Mouse (Mus musculus) liver, embryonic 12.5 days (tissue): ENCODE data around the gene Gtpbp1. TPM values are rescaled to one million over a fixed set of nuclear protein-coding genes. Genes with fewer than 3 reads are reported as not detected.
A peak's percentile ranks its signal among the peaks of the same experiment; 100 is the strongest.

Experiments used
- ATAC-seq: fragments of 200-750 bp; cut with Nextera tagmentation; 2 replicates; pipeline ENCODE4 v1.8.0; 2017; ENCODE audit warnings: moderate number of reproducible peaks, mild to moderate bottlenecking, moderate library complexity
- H3K27ac ChIP-seq: fragments of 300-500 bp; sonication (generic); 2 replicates; pipeline ENCODE4 v1.5.1; 2016; ENCODE audit warnings: mild to moderate bottlenecking
- H3K27me3 ChIP-seq: fragments of 300-500 bp; sonication (generic); replicated peaks from 2 replicates; pipeline ENCODE4 v1.6.1; 2016; ENCODE audit warnings: mild to moderate bottlenecking, moderate library complexity
- H3K36me3 ChIP-seq: fragments of 300-500 bp; sonication (generic); 2 replicates; pipeline ENCODE4 v1.6.1; 2016; ENCODE audit warnings: mild to moderate bottlenecking, moderate library complexity
- H3K4me1 ChIP-seq: fragments of 300-500 bp; sonication (generic); 2 replicates; pipeline ENCODE4 v1.6.1; 2016
- H3K4me2 ChIP-seq: fragments of 300-500 bp; sonication (generic); 2 replicates; pipeline ENCODE4 v1.6.1; 2016; ENCODE audit warnings: mild to moderate bottlenecking, moderate library complexity
- H3K4me3 ChIP-seq: fragments of 300-500 bp; sonication (generic); 2 replicates; pipeline ENCODE4 v1.5.1; 2016; ENCODE audit warnings: mild to moderate bottlenecking, moderate library complexity
- H3K9ac ChIP-seq: fragments of 300-500 bp; sonication (generic); 2 replicates; pipeline ENCODE4 v1.6.1; 2016; ENCODE audit warnings: mild to moderate bottlenecking, moderate library complexity
- H3K9me3 ChIP-seq: fragments of 300-500 bp; sonication (generic); replicated peaks from 2 replicates; pipeline ENCODE4 v1.6.1; 2016; ENCODE audit warnings: mild to moderate bottlenecking, moderate library complexity
- WGBS: fragments of 180-500 bp; shearing (Covaris S2); methylation state at CpG from one replicate; pipeline ENCODE4 v1.1.7; 2016; ENCODE audit not compliant: insufficient replicate concordance; 5-methylcytosine and 5-hydroxymethylcytosine counted together
- polyA plus RNA-seq: library from polyadenylated mRNA; unstranded; fragments of >200 nt; fragmentation: Nextera tagmentation; extraction: Ambion mirVana; gene quantifications from 2 replicates; pipeline ENCODE4 v1.2.1, GENCODE M21; 2016

Gtpbp1 gene
- polyA plus RNA-seq, 1 experiment from 2014 or later: 48.3 TPM

DNA sequence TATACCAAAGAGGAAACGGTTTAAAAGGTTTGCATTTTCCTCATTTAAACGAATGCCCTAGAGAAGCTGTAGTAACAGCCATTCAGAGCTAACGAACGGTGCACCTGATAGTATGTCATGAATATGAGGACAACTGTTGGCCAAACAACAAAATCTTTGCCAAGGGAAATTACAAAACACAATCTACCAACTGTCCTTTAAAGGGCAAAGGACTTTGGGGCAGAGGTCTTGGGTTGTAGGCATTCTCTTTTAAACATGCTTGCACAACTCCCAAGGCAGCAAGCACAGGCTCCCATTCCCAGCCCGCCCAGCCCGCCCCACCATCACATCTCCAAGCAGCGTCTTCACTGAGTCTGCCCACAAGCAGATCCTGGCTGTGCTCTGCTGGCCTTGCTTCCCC is 40.9 kb downstream of the Gtpbp1 start:
- Histone ChIP-seq H3K36me3 (peaks cover 71% of the 10 kb centered on the region), H3K27ac (no peak overlapping the region), H3K4me2 (no peak overlapping the region), H3K9ac (no peak overlapping the region), H3K27me3 (no peaks in the 10 kb centered on the region), H3K9me3 (no peaks in the 10 kb centered on the region), H3K4me1 (no peaks in the 10 kb centered on the region), H3K4me3 (no peak overlapping the region)
- no peak for ATAC-seq
- WGBS: 80% methylated on average over 7 of the region's 7 CpGs

DNA sequence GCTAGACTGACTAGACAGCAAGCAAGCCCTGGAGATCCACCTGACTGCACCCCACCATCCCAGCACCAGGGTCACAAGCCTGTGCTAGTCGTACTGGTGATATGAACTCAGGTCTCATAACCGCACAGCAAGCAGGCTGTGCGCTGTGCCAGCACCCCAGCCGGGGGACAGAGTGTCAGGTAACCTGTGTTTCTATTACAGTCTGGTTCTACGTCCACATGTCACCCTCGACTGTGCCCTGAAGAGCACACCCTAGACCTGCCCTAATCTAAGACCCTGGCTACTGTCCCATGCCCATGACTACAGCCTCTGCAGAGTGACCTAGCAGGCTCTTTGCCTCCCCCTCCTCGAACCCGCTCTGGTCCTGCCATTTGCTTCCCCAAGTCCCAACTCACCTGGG is 42.5 kb downstream of the Gtpbp1 start:
- Histone ChIP-seq H3K4me2 (no peak overlapping the region), H3K9me3 (no peaks in the 10 kb centered on the region), H3K36me3 (peaks cover 71% of the 10 kb centered on the region), H3K4me1 (no peaks in the 10 kb centered on the region), H3K9ac (no peak overlapping the region), H3K27ac (no peak overlapping the region), H3K4me3 (no peak overlapping the region), H3K27me3 (no peaks in the 10 kb centered on the region)
- no peak for ATAC-seq
- WGBS: 84% methylated on average over 8 of the region's 8 CpGs

DNA sequence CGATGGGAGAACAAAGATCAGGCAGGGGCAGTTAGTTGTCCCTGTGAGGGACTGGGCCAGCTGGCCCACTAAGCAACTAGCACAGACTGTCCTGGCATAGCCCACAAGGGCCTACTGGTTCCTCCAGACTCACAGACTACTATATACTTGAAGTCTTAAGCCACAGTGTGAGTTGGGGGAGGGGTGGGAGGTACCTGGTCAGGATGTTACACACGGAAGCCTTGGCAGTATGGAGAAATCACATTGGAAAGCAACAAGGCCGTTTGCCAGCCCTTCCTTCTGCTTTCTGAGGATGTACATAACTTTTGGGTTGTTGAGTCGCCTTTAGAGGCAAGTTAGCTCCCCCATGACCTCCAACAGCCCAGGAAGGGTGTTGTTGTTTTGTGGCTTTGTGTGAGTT is 43.0 kb downstream of the Gtpbp1 start:
- no peak overlapping the region for H3K27ac ChIP-seq

GRCm38 (mm10) chr15:79734311-79734710 is 43.7 kb downstream of the Gtpbp1 start:
- Histone ChIP-seq H3K4me1 (peaks cover 1% of the 10 kb centered on the region), H3K9me3 (no peaks in the 10 kb centered on the region), H3K4me3 (no peak overlapping the region), H3K27me3 (no peaks in the 10 kb centered on the region), H3K9ac (no peak overlapping the region), H3K4me2 (no peak overlapping the region), H3K27ac (no peak overlapping the region), H3K36me3 (peaks cover 72% of the 10 kb centered on the region)
- 86% methylated on average over 8 of the region's 8 CpGs for WGBS
- no peak for ATAC-seq

More for the DNA sequence above, 43.0 kb downstream of the Gtpbp1 start:
- Histone ChIP-seq H3K27me3 (no peaks in the 10 kb centered on the region), H3K9me3 (no peaks in the 10 kb centered on the region), H3K4me2 (no peak overlapping the region), H3K4me1 (no peaks in the 10 kb centered on the region), H3K4me3 (no peak overlapping the region), H3K36me3 (peaks cover 72% of the 10 kb centered on the region), H3K9ac (no peak overlapping the region)
- ATAC-seq: no peak
- 68% methylated on average over 4 of the region's 4 CpGs for WGBS

GRCm38 (mm10) chr15:79740739-79741138 is 50.1 kb downstream of the Gtpbp1 start:
- H3K4me2 ChIP-seq: peak overlapping the region; percentile 98
- no peaks in the 10 kb centered on the region for H3K9me3 ChIP-seq
- peaks cover 36% of the 10 kb centered on the region for H3K36me3 ChIP-seq
- 32% methylated on average over 3 of the region's 3 CpGs for WGBS
- no peak overlapping the region for H3K27ac ChIP-seq
- peak overlapping the region; percentile 87 for H3K4me3 ChIP-seq
- peaks cover 35% of the 10 kb centered on the region for H3K4me1 ChIP-seq
- 0 out of 2 replicates have a peak, but pooled peaks cover 3% of the 10 kb centered on the region for H3K27me3 ChIP-seq
- peak overlapping the region; percentile 90; the same call in 1 of the 2 replicates for H3K9ac ChIP-seq
- no peak for ATAC-seq

DNA sequence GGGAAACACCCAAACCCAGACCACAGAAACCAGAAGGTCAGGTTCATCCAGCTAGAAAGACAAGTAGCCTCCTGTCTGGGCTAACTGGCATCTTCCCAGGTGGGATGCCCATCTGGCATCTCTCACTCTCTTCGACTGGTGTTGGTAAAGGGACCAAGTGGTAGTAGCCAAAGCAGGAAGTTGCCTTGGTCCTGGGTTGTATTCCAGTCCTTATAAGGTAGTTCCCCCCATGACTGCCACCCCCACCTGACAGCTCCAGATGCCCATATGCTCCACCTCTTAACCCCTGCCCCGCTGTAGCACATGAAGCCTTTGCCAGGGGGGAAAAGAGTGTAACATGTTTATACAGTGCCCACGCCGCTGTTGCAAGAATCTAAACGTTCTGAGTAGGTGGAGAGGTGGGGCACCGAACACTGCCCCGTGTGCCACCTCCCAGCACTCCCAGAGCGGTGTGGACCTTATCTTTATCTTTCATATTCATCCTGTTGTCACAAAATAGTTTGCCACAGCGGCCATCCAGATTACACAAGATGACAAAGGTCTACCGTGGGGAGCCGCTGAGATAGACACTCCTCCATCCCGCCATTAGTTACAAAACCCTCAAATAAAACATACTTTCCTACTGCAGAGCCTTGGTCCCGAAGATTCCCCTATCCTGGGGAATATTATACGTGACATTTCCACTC is 50.7 kb downstream of the Gtpbp1 start:
- peak overlapping the region; percentile 90 for H3K9ac ChIP-seq
- peak overlapping the region; percentile 87 for H3K4me3 ChIP-seq
- peaks cover 35% of the 10 kb centered on the region for H3K4me1 ChIP-seq
- 11% methylated on average over 14 of the region's 14 CpGs for WGBS
- H3K9me3 ChIP-seq: no peaks in the 10 kb centered on the region
- H3K36me3 ChIP-seq: peaks cover 33% of the 10 kb centered on the region
- ATAC-seq: no peak
- H3K27me3 ChIP-seq: 0 out of 2 replicates have a peak, but pooled peaks cover 3% of the 10 kb centered on the region
- H3K4me2 ChIP-seq: peak overlapping the region; percentile 98
- H3K27ac ChIP-seq: peak overlapping the region; percentile 75

- Histone ChIP-seq H3K4me3 (peak within 1 kb of the TSS; percentile 87), H3K9me3 (no peaks in the 10 kb centered on the region), H3K27me3 (0 out of 2 replicates have a peak, but pooled peaks cover 3% of the 10 kb centered on the region), H3K36me3 (peaks cover 25% of the 10 kb centered on the region), H3K27ac (peak within 1 kb of the TSS; percentile 75), H3K4me1 (peaks cover 35% of the 10 kb centered on the region), H3K4me2 (peak within 1 kb of the TSS; percentile 98), H3K9ac (peak within 1 kb of the TSS; percentile 90)
- peak; percentile 88 for ATAC-seq
- WGBS: under 1% methylated on average over 91 of the region's 93 CpGs
Observed at GRCm38 (mm10) chr15:79741921-79742705, 51.5 kb downstream of the Gtpbp1 start, which contains the start of gene Sun2. Sun2 (minus strand) TSS chr15:79742536.

DNA sequence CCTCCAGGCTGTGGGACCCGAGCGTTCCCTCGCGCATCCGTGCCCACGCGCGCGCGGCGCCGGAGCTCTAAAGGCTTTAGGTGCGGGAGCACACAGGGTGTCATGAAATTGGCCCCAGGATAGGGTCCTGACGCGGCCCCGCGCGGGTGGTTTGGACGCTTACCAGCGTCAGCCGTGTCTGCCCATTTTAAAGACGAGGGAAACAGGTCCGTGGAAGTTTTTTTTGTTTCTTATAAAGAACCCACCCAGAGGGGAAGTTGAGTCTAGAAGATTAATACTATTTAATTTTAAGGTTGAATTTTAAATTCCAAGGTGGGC is 52.0 kb downstream of the Gtpbp1 start:
- Histone ChIP-seq H3K9ac (peak overlapping the region; percentile 90), H3K36me3 (peaks cover 19% of the 10 kb centered on the region), H3K4me1 (peaks cover 35% of the 10 kb centered on the region), H3K4me3 (peak overlapping the region; percentile 87), H3K9me3 (no peaks in the 10 kb centered on the region), H3K27ac (peak overlapping the region; percentile 75), H3K27me3 (0 out of 2 replicates have a peak, but pooled peaks cover 3% of the 10 kb centered on the region), H3K4me2 (peak overlapping the region; percentile 98)
- ATAC-seq: no peak
- under 1% methylated on average over 23 of the region's 23 CpGs for WGBS

DNA sequence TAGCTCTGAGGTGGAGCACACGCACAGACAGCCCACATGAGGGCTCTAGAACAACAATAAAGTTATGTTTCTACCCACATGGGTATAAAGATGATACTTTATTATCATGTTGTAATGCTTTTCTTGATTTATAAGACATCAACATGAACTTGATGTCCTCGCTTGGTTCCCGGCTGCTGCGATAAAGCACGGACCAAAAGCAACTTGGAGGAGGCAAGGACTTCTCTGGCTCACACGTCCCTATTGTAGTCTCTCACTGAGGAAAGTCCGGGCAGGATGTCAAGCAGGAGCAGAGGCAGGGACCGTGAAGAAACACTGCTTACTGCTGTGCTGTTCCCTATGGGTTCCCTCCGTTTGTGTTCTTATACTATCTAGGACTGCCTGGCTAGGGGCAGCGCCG is 53.4 kb downstream of the Gtpbp1 start:
- peaks cover 6% of the 10 kb centered on the region for H3K36me3 ChIP-seq
- WGBS: 87% methylated on average over 11 of the region's 11 CpGs
- no peak overlapping the region for H3K9ac ChIP-seq
- ATAC-seq: no peak
- 0 out of 2 replicates have a peak, but pooled peaks cover 6% of the 10 kb centered on the region for H3K27me3 ChIP-seq
- H3K4me2 ChIP-seq: no peak overlapping the region
- H3K9me3 ChIP-seq: no peaks in the 10 kb centered on the region
- H3K27ac ChIP-seq: no peak overlapping the region
- H3K4me3 ChIP-seq: no peak overlapping the region
- H3K4me1 ChIP-seq: peaks cover 35% of the 10 kb centered on the region

GRCm38 (mm10) chr15:79744742-79745141 is 54.1 kb downstream of the Gtpbp1 start:
- Histone ChIP-seq H3K9ac (no peak overlapping the region), H3K27ac (no peak overlapping the region), H3K27me3 (0 out of 2 replicates have a peak, but pooled peaks cover 6% of the 10 kb centered on the region), H3K4me1 (peaks cover 29% of the 10 kb centered on the region), H3K4me2 (no peak overlapping the region), H3K36me3 (no peaks in the 10 kb centered on the region), H3K9me3 (no peaks in the 10 kb centered on the region), H3K4me3 (no peak overlapping the region)
- WGBS: 75% methylated on average over 8 of the region's 8 CpGs
- no peak for ATAC-seq

- no peak overlapping the region for H3K27ac ChIP-seq
- no peak overlapping the region for H3K9ac ChIP-seq
- H3K27me3 ChIP-seq: 0 out of 2 replicates have a peak, but pooled peaks cover 6% of the 10 kb centered on the region
- peaks cover 24% of the 10 kb centered on the region for H3K4me1 ChIP-seq
- ATAC-seq: no peak
- 83% methylated on average over 10 of the region's 10 CpGs for WGBS
- no peak overlapping the region for H3K4me2 ChIP-seq
- no peaks in the 10 kb centered on the region for H3K36me3 ChIP-seq
- no peak overlapping the region for H3K4me3 ChIP-seq
- H3K9me3 ChIP-seq: no peaks in the 10 kb centered on the region
Observed at GRCm38 (mm10) chr15:79745312-79745711, 54.7 kb downstream of the Gtpbp1 start.

DNA sequence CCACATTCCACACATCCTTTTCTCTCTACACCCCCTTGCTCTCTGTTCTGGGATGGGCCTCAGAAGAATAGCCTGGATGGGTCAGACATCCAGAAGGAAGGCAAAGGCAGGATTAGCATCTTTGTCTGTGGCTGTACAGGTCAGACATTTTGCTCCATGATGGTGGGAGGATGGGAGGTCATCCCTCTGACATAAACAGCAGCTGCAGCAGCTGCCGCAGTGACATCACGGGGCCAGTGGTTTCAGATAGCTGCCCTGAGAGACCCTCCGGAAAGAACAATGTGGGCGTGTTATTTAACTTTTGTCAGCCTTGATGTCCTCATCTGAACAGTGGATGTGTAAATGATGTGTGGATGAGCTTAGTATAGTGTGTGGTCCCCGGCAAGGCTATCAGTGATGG is 55.2 kb downstream of the Gtpbp1 start:
- Histone ChIP-seq H3K4me1 (peaks cover 18% of the 10 kb centered on the region), H3K4me3 (no peak overlapping the region), H3K27me3 (0 out of 2 replicates have a peak, but pooled peaks cover 6% of the 10 kb centered on the region), H3K9ac (no peak overlapping the region), H3K4me2 (no peak overlapping the region), H3K36me3 (no peaks in the 10 kb centered on the region), H3K27ac (no peak overlapping the region), H3K9me3 (no peaks in the 10 kb centered on the region)
- WGBS: 58% methylated on average over 5 of the region's 5 CpGs
- no peak for ATAC-seq
